Mouse (Mus musculus) cerebellum, adult 9-10 months (tissue): ENCODE data around the gene Vkorc1.
"Not testable (repeated sequence)": the region's sequence is repeated elsewhere in the genome, so short reads cannot be mapped to it uniquely, and the experiment has no call there.

Source experiments
- DNase-seq: peaks from one replicate; pipeline ENCODE4 v3.0.0; 2022

Vkorc1 gene

GRCm38 (mm10) chr7:127895442-127895841 is at the start of gene Vkorc1, which contains the start of gene Gm21974:
Gene Vkorc1 (minus strand): TSS chr7:127895617.
Gene Gm21974 (minus strand): TSS chr7:127895454.
- DNase-seq: peak; percentile 99

DNA sequence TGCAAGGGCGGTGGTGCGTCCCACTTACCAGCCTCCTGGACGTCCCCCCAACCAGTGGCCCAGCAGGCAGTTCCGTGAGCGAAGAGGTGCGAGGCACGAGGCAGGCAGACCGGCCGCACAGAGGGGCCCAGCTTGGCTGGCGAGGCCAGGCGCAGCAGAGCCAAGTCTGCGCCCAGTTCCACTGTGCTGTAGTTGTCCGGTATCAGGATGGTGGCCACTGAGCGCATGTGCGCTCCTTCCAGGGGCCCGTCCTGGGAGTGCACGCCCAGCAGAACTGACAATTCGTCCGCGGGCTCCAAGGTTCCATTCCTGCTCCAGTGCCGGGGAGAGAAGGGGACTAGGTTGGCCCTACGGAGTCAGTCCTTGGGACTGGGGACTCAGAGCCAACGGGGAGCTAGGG is 49.2 kb upstream of the Vkorc1 start:
- DNase-seq: no peak

GRCm38 (mm10) chr7:127942097-127942496 is 46.7 kb upstream of the Vkorc1 start:
- DNase-seq: not testable (repeated sequence)

GRCm38 (mm10) chr7:127936216-127936884 is 40.9 kb upstream of the Vkorc1 start:
- no peak for DNase-seq

- DNase-seq: no peak
Measured at GRCm38 (mm10) chr7:127935748-127936159, 40.3 kb upstream of the Vkorc1 start.

GRCm38 (mm10) chr7:127935028-127935722 is 39.8 kb upstream of the Vkorc1 start:
- DNase-seq: peak; percentile 94

- peak; percentile 36 for DNase-seq
Measured at GRCm38 (mm10) chr7:127934075-127934474, 38.7 kb upstream of the Vkorc1 start.

- DNase-seq: no peak
Measured at GRCm38 (mm10) chr7:127932273-127933031, 37.0 kb upstream of the Vkorc1 start.

- DNase-seq: no peak
Measured at GRCm38 (mm10) chr7:127931351-127932135, 36.1 kb upstream of the Vkorc1 start.

DNA sequence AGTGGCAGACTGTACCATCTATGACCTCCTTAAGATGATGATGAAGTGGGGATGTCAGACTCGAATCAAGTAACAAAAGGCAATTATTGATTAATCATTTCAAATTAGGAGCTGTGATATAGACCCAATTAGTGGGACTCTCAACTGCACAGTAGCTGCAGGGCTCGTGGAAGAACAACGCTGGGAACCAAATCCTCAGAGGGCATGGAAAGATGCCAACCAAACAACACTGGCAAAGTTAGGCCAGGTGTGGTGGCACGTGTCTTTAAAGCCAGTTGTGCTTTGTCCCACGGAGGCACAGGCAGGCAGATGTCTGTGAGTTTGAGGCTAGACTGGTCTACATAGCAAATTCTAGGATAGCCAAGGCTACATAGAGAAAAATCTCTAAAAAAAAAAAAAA is 35.2 kb upstream of the Vkorc1 start:
- DNase-seq: no peak

- no peak for DNase-seq
Measured at GRCm38 (mm10) chr7:127929923-127930322, 34.5 kb upstream of the Vkorc1 start, which contains the start of gene Prss8. Gene Prss8 (minus strand): TSS chr7:127930104.

GRCm38 (mm10) chr7:127928596-127928995 is 33.2 kb upstream of the Vkorc1 start:
- DNase-seq: no peak

DNA sequence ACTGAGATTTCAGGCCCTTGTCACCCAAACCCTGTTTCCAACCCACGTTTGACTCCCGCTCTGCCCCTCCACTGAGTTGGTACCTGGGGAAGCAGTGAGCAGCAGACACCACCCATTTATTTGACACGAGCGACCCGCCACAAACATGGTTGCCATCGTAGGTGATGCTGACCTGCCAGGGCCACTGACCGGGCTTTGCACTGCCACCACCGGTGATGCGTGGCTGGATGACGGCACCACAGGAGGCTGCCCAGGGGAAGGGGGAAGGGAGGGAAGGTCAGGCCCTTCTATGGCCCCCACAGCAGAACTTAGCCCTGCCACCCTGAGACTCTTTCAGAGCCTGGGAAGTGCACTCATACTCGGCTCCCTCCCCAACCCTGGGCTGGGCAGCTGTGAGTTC is 32.3 kb upstream of the Vkorc1 start:
- no peak for DNase-seq

- DNase-seq: no peak
Measured at GRCm38 (mm10) chr7:127926846-127927245, 31.4 kb upstream of the Vkorc1 start.

- no peak for DNase-seq
Measured at GRCm38 (mm10) chr7:127926066-127926465, 30.6 kb upstream of the Vkorc1 start.

- no peak for DNase-seq
Measured at GRCm38 (mm10) chr7:127925252-127925651, 29.8 kb upstream of the Vkorc1 start.

DNA sequence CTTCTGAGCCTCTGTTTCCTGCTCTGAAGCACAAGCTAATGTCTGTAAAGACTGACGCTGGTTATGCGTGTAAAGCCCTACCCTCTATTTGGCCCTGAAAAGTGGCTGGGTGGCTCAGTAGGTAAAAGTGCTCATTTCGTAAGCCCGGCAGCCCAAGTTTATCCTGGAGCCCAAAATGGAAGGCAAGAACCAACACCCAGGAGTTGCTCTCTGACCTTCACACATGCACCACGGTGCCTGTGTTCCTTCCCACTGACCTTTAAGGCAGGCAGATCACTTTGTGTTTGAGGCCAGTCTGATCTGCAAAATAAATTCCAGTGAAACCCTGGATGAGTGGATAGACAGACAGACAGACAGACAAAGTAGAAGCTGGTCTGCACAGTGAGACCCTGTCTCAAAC is 28.3 kb upstream of the Vkorc1 start:
- no peak for DNase-seq

DNA sequence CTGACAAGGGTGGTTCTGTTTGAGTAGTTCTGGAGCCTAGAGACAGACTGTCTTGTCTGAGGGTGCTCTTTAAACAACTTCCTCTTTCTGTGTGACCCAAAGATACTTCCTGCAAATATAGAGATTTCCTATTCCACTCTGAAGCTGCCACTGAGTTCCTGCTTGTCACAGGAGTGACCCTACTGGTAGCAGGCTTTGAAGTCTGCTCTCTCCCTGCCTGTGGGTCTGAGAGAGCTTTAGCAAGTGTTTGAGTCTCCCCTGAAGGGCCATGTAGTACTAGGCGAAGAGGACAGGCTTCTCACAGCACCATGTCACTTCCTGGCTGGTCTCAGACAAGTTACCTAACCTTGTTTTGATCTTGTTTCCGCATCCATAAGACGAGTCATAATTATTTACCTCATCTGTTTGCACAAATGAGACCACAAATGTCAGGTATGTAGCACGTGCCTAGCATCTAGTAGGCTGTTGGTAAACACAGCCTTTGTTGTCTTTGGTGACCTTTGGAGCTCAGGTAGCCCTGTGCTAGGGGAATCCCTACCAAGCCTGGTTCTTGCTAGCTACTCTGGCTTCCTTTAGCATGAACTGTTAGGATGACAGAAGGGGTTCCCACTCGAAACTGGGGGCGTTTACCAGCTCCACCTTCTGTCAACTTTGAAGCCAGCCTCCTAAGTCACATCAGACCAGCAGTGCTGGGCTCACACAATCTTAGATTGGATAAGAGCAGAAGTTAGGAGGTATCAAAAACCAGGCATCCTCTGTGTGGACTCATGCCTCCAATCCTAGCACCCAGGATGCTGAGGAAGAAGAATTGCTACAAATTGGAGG is 27.2 kb upstream of the Vkorc1 start:
- DNase-seq: no peak

DNA sequence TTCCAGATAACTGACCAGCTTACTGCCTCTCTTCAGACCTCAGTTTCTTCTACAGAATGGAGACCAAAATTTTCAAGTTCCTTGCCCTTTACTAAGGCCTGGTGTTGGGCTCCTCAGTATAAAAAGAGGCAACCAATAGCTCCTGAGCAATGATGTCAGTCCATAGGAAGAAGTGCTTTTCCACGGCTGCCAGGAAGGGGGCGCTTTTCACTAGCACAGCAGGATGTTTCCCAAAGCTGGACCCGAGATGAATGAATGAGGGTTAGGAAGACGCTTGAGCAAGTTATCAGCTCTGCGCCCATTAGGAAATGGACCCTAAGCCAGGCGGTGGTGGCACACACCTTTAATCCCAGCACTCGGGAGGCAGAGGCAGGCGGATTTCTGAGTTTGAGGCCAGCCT is 26.1 kb upstream of the Vkorc1 start:
- no peak for DNase-seq

GRCm38 (mm10) chr7:127919290-127919689 is 23.9 kb upstream of the Vkorc1 start:
- no peak for DNase-seq

DNA sequence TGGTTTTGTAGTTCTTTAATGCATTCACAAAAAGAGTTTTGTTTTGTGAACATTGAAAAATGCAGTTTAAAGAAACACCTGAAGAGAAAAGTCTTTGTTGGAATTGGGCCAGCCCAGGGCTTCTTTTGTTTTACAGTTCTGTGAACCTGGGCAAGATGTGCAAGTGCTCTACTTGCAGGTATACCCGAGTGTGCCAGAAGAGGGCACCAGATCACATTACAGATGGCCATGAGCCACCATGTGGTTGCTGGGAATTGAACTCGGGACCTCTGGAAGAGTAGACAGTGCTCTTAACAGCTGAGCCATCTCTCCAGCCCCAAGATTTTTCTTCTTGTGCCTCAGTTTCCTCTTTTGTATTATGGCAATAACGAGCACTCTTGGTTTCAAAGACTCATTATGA is 22.8 kb upstream of the Vkorc1 start:
- no peak for DNase-seq

DNA sequence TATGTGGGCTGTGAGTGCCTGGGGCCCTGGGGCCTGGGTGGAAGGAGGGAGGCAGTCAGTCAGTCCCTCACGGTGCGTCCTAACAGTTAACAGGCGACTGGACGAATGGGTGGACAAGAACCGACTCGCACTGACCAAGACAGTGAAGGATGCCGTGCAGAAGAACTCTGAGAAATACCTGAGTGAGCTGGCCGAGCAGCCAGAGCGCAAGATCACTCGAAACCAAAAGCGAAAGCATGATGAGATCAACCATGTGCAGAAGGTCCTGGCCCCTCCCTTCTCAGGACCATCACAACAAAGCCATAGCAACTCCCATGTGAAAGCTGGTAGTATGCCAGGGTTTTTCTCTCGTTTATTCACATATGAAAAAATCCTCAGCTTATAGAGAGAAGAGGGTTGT is 19.9 kb upstream of the Vkorc1 start:
- DNase-seq: no peak
